Mouse (Mus musculus): Measurements from ENCODE around the gene Jak2. TPM values are rescaled to one million over a fixed set of nuclear protein-coding genes. Genes with fewer than 3 reads are reported as not detected.

Gene Jak2
- polyA plus RNA-seq, 1 experiment from 2014 or later, result 17.4 TPM

GRCm38 (mm10) chr19:29285451-29285869, 33.8 kb downstream of the Jak2 start:
- Histone ChIP-seq H3K36me3 (peaks cover 23% of the 10 kb centered on the region; the same call in 1 of the 2 replicates), H3K4me3 (no peak overlapping the region), H3K4me2 (replicated peaks) (no peak overlapping the region), H3K4me1 (peaks cover 10% of the 10 kb centered on the region), H3K9ac (0 out of 2 replicates have a peak overlapping the region, but pooled peaks have one; percentile 13), H3K27me3 (no peaks in the 10 kb centered on the region), H3K27ac (peak overlapping the region; percentile 31), H3K9me3 (replicated peaks) (no peaks in the 10 kb centered on the region)
- ATAC-seq (ENCODE audit: low FRiP score), result no peak; the same call in 1 of the 2 replicates
- WGBS, result 22% methylated on average over 7 of the region's 7 CpGs

- no peaks in the 10 kb centered on the region for H3K9me3 ChIP-seq (replicated peaks)
- H3K27ac ChIP-seq, result no peak overlapping the region
- H3K27me3 ChIP-seq, result no peaks in the 10 kb centered on the region
- H3K4me3 ChIP-seq, result no peak overlapping the region
- H3K4me2 ChIP-seq (replicated peaks), result no peak overlapping the region
- WGBS, result 66% methylated on average over 8 of the region's 8 CpGs
- peaks cover 10% of the 10 kb centered on the region for H3K4me1 ChIP-seq
- H3K36me3 ChIP-seq, result peaks cover 42% of the 10 kb centered on the region
- H3K9ac ChIP-seq, result no peak overlapping the region
- ATAC-seq (ENCODE audit: low FRiP score), result no peak
These were observed 36.2 kb downstream of the Jak2 start for GRCm38 (mm10) chr19:29287863-29288262.

- ATAC-seq (ENCODE audit: low FRiP score), result no peak
- no peak overlapping the region for H3K4me3 ChIP-seq
- H3K4me1 ChIP-seq, result no peaks in the 10 kb centered on the region
- no peaks in the 10 kb centered on the region for H3K9me3 ChIP-seq (replicated peaks)
- no peak overlapping the region for H3K9ac ChIP-seq
- no peaks in the 10 kb centered on the region for H3K27me3 ChIP-seq
- no peak overlapping the region for H3K4me2 ChIP-seq (replicated peaks)
- 89% methylated on average over 14 of the region's 14 CpGs for WGBS
- H3K27ac ChIP-seq, result no peak overlapping the region
- H3K36me3 ChIP-seq, result peaks cover 40% of the 10 kb centered on the region
These were observed 39.9 kb downstream of the Jak2 start for GRCm38 (mm10) chr19:29291532-29291931.

GRCm38 (mm10) chr19:29292546-29292945, 40.9 kb downstream of the Jak2 start:
- H3K9me3 ChIP-seq (replicated peaks), result no peaks in the 10 kb centered on the region
- H3K36me3 ChIP-seq, result peaks cover 41% of the 10 kb centered on the region
- H3K4me2 ChIP-seq (replicated peaks), result no peak overlapping the region
- H3K27me3 ChIP-seq, result no peaks in the 10 kb centered on the region
- no peaks in the 10 kb centered on the region for H3K4me1 ChIP-seq
- 81% methylated on average over 4 of the region's 4 CpGs for WGBS
- H3K9ac ChIP-seq, result no peak overlapping the region
- no peak for ATAC-seq (ENCODE audit: low FRiP score)
- no peak overlapping the region for H3K27ac ChIP-seq
- H3K4me3 ChIP-seq, result no peak overlapping the region

- no peak overlapping the region for H3K27ac ChIP-seq
- no peaks in the 10 kb centered on the region for H3K4me1 ChIP-seq
- H3K9me3 ChIP-seq (replicated peaks), result no peaks in the 10 kb centered on the region
- no peaks in the 10 kb centered on the region for H3K27me3 ChIP-seq
- no peak overlapping the region for H3K4me3 ChIP-seq
- H3K36me3 ChIP-seq, result peaks cover 46% of the 10 kb centered on the region
- no peak overlapping the region for H3K4me2 ChIP-seq (replicated peaks)
- H3K9ac ChIP-seq, result no peak overlapping the region
- no peak for ATAC-seq (ENCODE audit: low FRiP score)
- WGBS, result 59% methylated on average over 2 of the region's 2 CpGs
These were observed 43.1 kb downstream of the Jak2 start for GRCm38 (mm10) chr19:29294756-29295155.

- no peaks in the 10 kb centered on the region for H3K4me1 ChIP-seq
- no peak overlapping the region for H3K4me3 ChIP-seq
- no peaks in the 10 kb centered on the region for H3K27me3 ChIP-seq
- ATAC-seq (ENCODE audit: low FRiP score), result no peak
- H3K4me2 ChIP-seq (replicated peaks), result no peak overlapping the region
- no peaks in the 10 kb centered on the region for H3K9me3 ChIP-seq (replicated peaks)
- H3K27ac ChIP-seq, result no peak overlapping the region
- no peak overlapping the region for H3K9ac ChIP-seq
- peaks cover 48% of the 10 kb centered on the region for H3K36me3 ChIP-seq
These were observed 44.5 kb downstream of the Jak2 start for GRCm38 (mm10) chr19:29296166-29296565.

GRCm38 (mm10) chr19:29297366-29297765, 45.7 kb downstream of the Jak2 start:
- H3K9me3 ChIP-seq (replicated peaks), result no peaks in the 10 kb centered on the region
- H3K4me2 ChIP-seq (replicated peaks), result no peak overlapping the region
- ATAC-seq (ENCODE audit: low FRiP score), result no peak
- no peak overlapping the region for H3K9ac ChIP-seq
- H3K27me3 ChIP-seq, result no peaks in the 10 kb centered on the region
- no peak overlapping the region for H3K4me3 ChIP-seq
- peaks cover 38% of the 10 kb centered on the region for H3K36me3 ChIP-seq
- H3K27ac ChIP-seq, result no peak overlapping the region
- no peaks in the 10 kb centered on the region for H3K4me1 ChIP-seq
- 98% methylated on average over 1 of the region's 1 CpGs for WGBS

- Histone ChIP-seq H3K9me3 (replicated peaks) (no peaks in the 10 kb centered on the region), H3K9ac (no peak overlapping the region), H3K4me1 (no peaks in the 10 kb centered on the region), H3K27ac (no peak overlapping the region), H3K27me3 (no peaks in the 10 kb centered on the region), H3K36me3 (peaks cover 44% of the 10 kb centered on the region), H3K4me3 (no peak overlapping the region), H3K4me2 (replicated peaks) (no peak overlapping the region)
- WGBS, result 91% methylated on average over 13 of the region's 13 CpGs
- ATAC-seq (ENCODE audit: low FRiP score), result no peak
These were observed 49.3 kb downstream of the Jak2 start for GRCm38 (mm10) chr19:29300919-29301318.

GRCm38 (mm10) chr19:29302119-29302518, 50.5 kb downstream of the Jak2 start:
- 90% methylated on average over 2 of the region's 2 CpGs for WGBS
- Histone ChIP-seq H3K36me3 (peaks cover 44% of the 10 kb centered on the region), H3K27me3 (no peaks in the 10 kb centered on the region), H3K4me2 (replicated peaks) (no peak overlapping the region), H3K4me3 (no peak overlapping the region), H3K27ac (no peak overlapping the region), H3K9ac (no peak overlapping the region), H3K9me3 (replicated peaks) (no peaks in the 10 kb centered on the region), H3K4me1 (no peaks in the 10 kb centered on the region)
- ATAC-seq (ENCODE audit: low FRiP score), result no peak

GRCm38 (mm10) chr19:29308832-29309231, 57.2 kb downstream of the Jak2 start:
- no peaks in the 10 kb centered on the region for H3K27me3 ChIP-seq
- ATAC-seq (ENCODE audit: low FRiP score), result no peak
- H3K36me3 ChIP-seq, result peaks cover 33% of the 10 kb centered on the region

GRCm38 (mm10) chr19:29311791-29312190, 60.2 kb downstream of the Jak2 start:
- Histone ChIP-seq H3K9me3 (replicated peaks) (peaks cover 12% of the 10 kb centered on the region; the same call in 1 of the 2 replicates), H3K27me3 (no peaks in the 10 kb centered on the region), H3K4me3 (no peak overlapping the region), H3K36me3 (peaks cover 36% of the 10 kb centered on the region), H3K4me1 (no peaks in the 10 kb centered on the region), H3K4me2 (replicated peaks) (no peak overlapping the region), H3K27ac (no peak overlapping the region), H3K9ac (no peak overlapping the region)
- WGBS, result 91% methylated on average over 8 of the region's 8 CpGs
- no peak for ATAC-seq (ENCODE audit: low FRiP score)

More at GRCm38 (mm10) chr19:29308832-29309231, 57.2 kb downstream of the Jak2 start:
- Histone ChIP-seq H3K4me3 (no peak overlapping the region), H3K27ac (no peak overlapping the region), H3K4me1 (no peaks in the 10 kb centered on the region), H3K9ac (no peak overlapping the region), H3K4me2 (replicated peaks) (no peak overlapping the region), H3K9me3 (replicated peaks) (no peaks in the 10 kb centered on the region)

- Histone ChIP-seq H3K27ac (no peak overlapping the region), H3K9me3 (replicated peaks) (peaks cover 17% of the 10 kb centered on the region), H3K27me3 (no peaks in the 10 kb centered on the region), H3K4me2 (replicated peaks) (no peak overlapping the region), H3K36me3 (peaks cover 36% of the 10 kb centered on the region), H3K9ac (no peak overlapping the region), H3K4me1 (no peaks in the 10 kb centered on the region), H3K4me3 (no peak overlapping the region)
- WGBS, result 52% methylated on average over 7 of the region's 7 CpGs
- no peak for ATAC-seq (ENCODE audit: low FRiP score)
These were observed 61.0 kb downstream of the Jak2 start for GRCm38 (mm10) chr19:29312661-29313060.

- 75% methylated on average over 8 of the region's 8 CpGs for WGBS
- Histone ChIP-seq H3K4me3 (no peak overlapping the region), H3K36me3 (no peaks in the 10 kb centered on the region), H3K27me3 (peaks cover 5% of the 10 kb centered on the region; the same call in 1 of the 2 replicates), H3K9ac (no peak overlapping the region), H3K27ac (no peak overlapping the region), H3K9me3 (replicated peaks) (no peaks in the 10 kb centered on the region), H3K4me2 (replicated peaks) (no peak overlapping the region), H3K4me1 (peaks cover 6% of the 10 kb centered on the region)
- ATAC-seq (ENCODE audit: low FRiP score), result no peak
These were observed 71.9 kb downstream of the Jak2 start for GRCm38 (mm10) chr19:29323416-29324049.
